Mouse (Mus musculus) layer of hippocampus, postnatal 10 days (tissue): ENCODE measurements around the gene Adgrl3. TPM values are rescaled to one million over a fixed set of nuclear protein-coding genes. Genes with fewer than 3 reads are reported as not detected.
A peak's percentile ranks its signal among the peaks of the same experiment; 100 is the strongest.
"Not testable (repeated sequence)": the region's sequence is repeated elsewhere in the genome, so short reads cannot be mapped to it uniquely, and the experiment has no call there.

ENCODE experiments used
- DNase-seq, 2 experiments: peaks; one replicate each; pipeline ENCODE4 v3.0.0; 2021; ENCODE audit warnings: low spot score in 2 of 2
- total RNA-seq, 2 experiments: library from RNA; stranded (reverse); gene quantifications; 2 replicates each; pipeline ENCODE4 v1.2.3; 2021

Adgrl3 gene
- total RNA-seq, 2 experiments from 2014 or later: 194 to 218 TPM

GRCm38 (mm10) chr5:81555149-81555548 is 535.2 kb downstream of the Adgrl3 start:
- not testable (repeated sequence) for DNase-seq

- DNase-seq: no peak
Measured at GRCm38 (mm10) chr5:81556008-81556407, 536.1 kb downstream of the Adgrl3 start.

- no peak for DNase-seq
Measured at GRCm38 (mm10) chr5:81558965-81559364, 539.0 kb downstream of the Adgrl3 start.

- no peak for DNase-seq
Measured at GRCm38 (mm10) chr5:81564294-81564693, 544.4 kb downstream of the Adgrl3 start.

- no peak for DNase-seq
Measured at GRCm38 (mm10) chr5:81566577-81566976, 546.6 kb downstream of the Adgrl3 start.

- DNase-seq: no peak
Measured at GRCm38 (mm10) chr5:81568743-81569142, 548.8 kb downstream of the Adgrl3 start.

- no peak for DNase-seq
Measured at GRCm38 (mm10) chr5:81582886-81583285, 562.9 kb downstream of the Adgrl3 start.

GRCm38 (mm10) chr5:81583425-81583824 is 563.5 kb downstream of the Adgrl3 start:
- no peak for DNase-seq

GRCm38 (mm10) chr5:81584945-81585344 is 565.0 kb downstream of the Adgrl3 start:
- no peak for DNase-seq

- DNase-seq: no peak
Measured at GRCm38 (mm10) chr5:81590005-81590694, 570.2 kb downstream of the Adgrl3 start.

GRCm38 (mm10) chr5:81591481-81591880 is 571.5 kb downstream of the Adgrl3 start:
- no peak for DNase-seq

- DNase-seq: no peak
Measured at GRCm38 (mm10) chr5:81593396-81593995, 573.6 kb downstream of the Adgrl3 start.

GRCm38 (mm10) chr5:81598041-81598440 is 578.1 kb downstream of the Adgrl3 start:
- DNase-seq: no peak

GRCm38 (mm10) chr5:81602889-81603288 is 583.0 kb downstream of the Adgrl3 start:
- DNase-seq: no peak

GRCm38 (mm10) chr5:81605646-81606045 is 585.7 kb downstream of the Adgrl3 start:
- no peak for DNase-seq

- peak in 1 of 2 experiments; percentile 20 for DNase-seq
Measured at GRCm38 (mm10) chr5:81610223-81610622, 590.3 kb downstream of the Adgrl3 start.

GRCm38 (mm10) chr5:81614674-81615073 is 594.7 kb downstream of the Adgrl3 start:
- DNase-seq: no peak

GRCm38 (mm10) chr5:81621106-81621505 is 601.2 kb downstream of the Adgrl3 start:
- no peak for DNase-seq

GRCm38 (mm10) chr5:81621715-81622114 is 601.8 kb downstream of the Adgrl3 start:
- DNase-seq: no peak

GRCm38 (mm10) chr5:81623846-81624245 is 603.9 kb downstream of the Adgrl3 start:
- no peak for DNase-seq

GRCm38 (mm10) chr5:81636169-81636568 is 616.2 kb downstream of the Adgrl3 start:
- DNase-seq: no peak

GRCm38 (mm10) chr5:81638422-81638821 is 618.5 kb downstream of the Adgrl3 start:
- no peak for DNase-seq

- DNase-seq: peak in 1 of 2 experiments; percentile 22
Measured at GRCm38 (mm10) chr5:81640118-81640517, 620.2 kb downstream of the Adgrl3 start.
